Mouse (Mus musculus): ENCODE measurements around the gene Gm17175. TPM values are rescaled to one million over a fixed set of nuclear protein-coding genes. Genes with fewer than 3 reads are reported as not detected.
"Not testable (repeated sequence)": the region's sequence is repeated elsewhere in the genome, so short reads cannot be mapped to it uniquely, and the experiment has no call there.

Gm17175 gene
- not detected in 2 replicates for polyA plus RNA-seq (2015; fragmentation: Nextera tagmentation; extraction: Ambion mirVana)

GRCm38 (mm10) chr14:51573963-51574362, at the start of gene Gm17175:
Gene Gm17175, minus strand, starts transcription at chr14:51574063.
- not testable (repeated sequence) for H3K27ac ChIP-seq; H3K4me2 ChIP-seq (replicated peaks); H3K36me3 ChIP-seq; H3K9me3 ChIP-seq; H3K4me3 ChIP-seq (replicated peaks); H3K9ac ChIP-seq; H3K4me1 ChIP-seq (replicated peaks); H3K27me3 ChIP-seq (replicated peaks); ATAC-seq
- 85% methylated on average over 2 of the region's 2 CpGs for WGBS

GRCm38 (mm10) chr14:51611210-51611609, 37.3 kb upstream of the Gm17175 start, which contains the start of gene Gm17078:
Gene Gm17078, minus strand, starts transcription at chr14:51611310.
- H3K27ac ChIP-seq = no peak within 1 kb of the TSS
- H3K4me1 ChIP-seq (replicated peaks) = no peaks in the 10 kb centered on the region
- 83% methylated on average over 1 of the region's 1 CpGs for WGBS
- H3K4me2 ChIP-seq (replicated peaks) = no peak within 1 kb of the TSS
- no peaks in the 10 kb centered on the region for H3K36me3 ChIP-seq
- H3K9ac ChIP-seq = no peak within 1 kb of the TSS
- no peaks in the 10 kb centered on the region for H3K9me3 ChIP-seq
- no peaks in the 10 kb centered on the region for H3K27me3 ChIP-seq (replicated peaks)
- no peak for ATAC-seq
- no peak within 1 kb of the TSS for H3K4me3 ChIP-seq (replicated peaks)

DNA sequence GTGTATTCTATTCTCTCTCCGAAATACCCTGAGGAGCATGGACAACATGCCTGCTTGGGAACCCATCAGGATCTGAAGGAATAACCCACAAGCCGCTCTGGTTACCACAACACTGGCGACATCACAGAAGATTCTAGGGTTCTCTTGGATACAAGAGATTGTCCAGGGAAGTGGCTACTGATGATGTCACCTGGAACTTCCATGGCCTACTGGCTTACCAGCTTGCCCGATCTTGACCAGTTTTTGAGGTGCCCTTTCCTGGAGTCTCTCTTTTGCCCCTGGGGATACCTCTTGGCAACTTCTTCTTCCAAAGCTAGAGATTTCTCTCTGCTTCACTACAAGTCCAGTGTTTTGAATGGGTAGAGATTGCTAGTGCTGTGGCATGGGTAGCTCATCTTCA, 18.2 kb upstream of the Gm17175 start, which contains the start of gene Gm17174:
Gene Gm17174, minus strand, starts transcription at position 101 of the 400 bp plus-strand sequence.
- not testable (repeated sequence) for ATAC-seq

GRCm38 (mm10) chr14:51552490-51552889, 21.4 kb downstream of the Gm17175 start, which contains the start of gene Gm5622:
Gene Gm5622, plus strand, starts transcription at chr14:51552790.
- ATAC-seq = no peak
- 91% methylated on average over 4 of the region's 4 CpGs for WGBS
- Histone ChIP-seq H3K27ac (no peak within 1 kb of the TSS), H3K27me3 (replicated peaks) (no peaks in the 10 kb centered on the region), H3K4me3 (replicated peaks) (no peak within 1 kb of the TSS), H3K4me2 (replicated peaks) (no peak within 1 kb of the TSS), H3K9ac (no peak within 1 kb of the TSS), H3K9me3 (no peaks in the 10 kb centered on the region), H3K4me1 (replicated peaks) (no peaks in the 10 kb centered on the region), H3K36me3 (no peaks in the 10 kb centered on the region)

More for the DNA sequence above, 18.2 kb upstream of the Gm17175 start, which contains the start of gene Gm17174:
- 87% methylated on average over 4 of the region's 4 CpGs for WGBS
- H3K27ac ChIP-seq; H3K4me1 ChIP-seq (replicated peaks); H3K9me3 ChIP-seq; H3K4me3 ChIP-seq (replicated peaks); H3K9ac ChIP-seq; H3K36me3 ChIP-seq; H3K27me3 ChIP-seq (replicated peaks); H3K4me2 ChIP-seq (replicated peaks): not testable (repeated sequence)

Other genes starting within 250 kb of the Gm17175 start
- not detected in 2 replicates for gene Gm7247, start 212.3 kb downstream of the Gm17175 start, polyA plus RNA-seq (2015; fragmentation: Nextera tagmentation; extraction: Ambion mirVana)
- gene Vmn2r88, start 163.2 kb downstream of the Gm17175 start, polyA plus RNA-seq (2015; fragmentation: Nextera tagmentation; extraction: Ambion mirVana) = not detected in 2 replicates
- not detected in 2 replicates for gene Vmn2r89, start 122.2 kb downstream of the Gm17175 start, polyA plus RNA-seq (2015; fragmentation: Nextera tagmentation; extraction: Ambion mirVana)
- not detected in 2 replicates for gene Gm5622, start 21.3 kb downstream of the Gm17175 start, polyA plus RNA-seq (2015; fragmentation: Nextera tagmentation; extraction: Ambion mirVana)
- gene Gm17174, start 18.1 kb upstream of the Gm17175 start, polyA plus RNA-seq (2015; fragmentation: Nextera tagmentation; extraction: Ambion mirVana) = not detected in 2 replicates
- gene Gm17078, start 37.2 kb upstream of the Gm17175 start, polyA plus RNA-seq (2015; fragmentation: Nextera tagmentation; extraction: Ambion mirVana) = not detected in 2 replicates
- not detected in 2 replicates for gene Gm4181, start 61.6 kb upstream of the Gm17175 start, polyA plus RNA-seq (2015; fragmentation: Nextera tagmentation; extraction: Ambion mirVana)
- not detected in 2 replicates for gene Gm17079, start 121.4 kb upstream of the Gm17175 start, polyA plus RNA-seq (2015; fragmentation: Nextera tagmentation; extraction: Ambion mirVana)
- gene Gm5800, start 143.1 kb upstream of the Gm17175 start, polyA plus RNA-seq (2015; fragmentation: Nextera tagmentation; extraction: Ambion mirVana) = not detected in 2 replicates
- gene Ang4, start 199.5 kb upstream of the Gm17175 start, polyA plus RNA-seq (2015; fragmentation: Nextera tagmentation; extraction: Ambion mirVana) = 2.9 and 3.5 TPM in 2 replicates
- gene AY358078, start 226.0 kb upstream of the Gm17175 start, polyA plus RNA-seq (2015; fragmentation: Nextera tagmentation; extraction: Ambion mirVana) = not detected in 2 replicates